Mouse (Mus musculus) forebrain, embryonic 14.5 days (tissue): ENCODE results near the gene Uqcr11. TPM values are rescaled to one million over a fixed set of nuclear protein-coding genes. Genes with fewer than 3 reads are reported as not detected.

Experiments
- ATAC-seq: fragments of 200-750 bp; cut with Nextera tagmentation; 2 replicates; pipeline ENCODE4 v1.8.0; 2017; ENCODE audit warnings: mild to moderate bottlenecking, moderate library complexity
- DNase-seq: peaks from one replicate; pipeline ENCODE4 v3.0.0-alpha.2; 2015; ENCODE audit warnings: low spot score
- H3K27ac ChIP-seq: fragments of 300-500 bp; sonication (generic); 2 replicates; pipeline ENCODE4 v1.5.1; 2014; ENCODE audit warnings: low read depth, mild to moderate bottlenecking, control low read depth, low read length, moderate library complexity
- H3K27me3 ChIP-seq: fragments of 300-500 bp; sonication (generic); replicated peaks from 2 replicates; pipeline ENCODE4 v1.6.1; 2014; ENCODE audit warnings: low read length, control low read depth, mixed read lengths; ENCODE audit not compliant: control insufficient read depth, insufficient read depth
- H3K36me3 ChIP-seq: fragments of 300-500 bp; sonication (generic); 2 replicates; pipeline ENCODE4 v1.6.1; 2014; ENCODE audit warnings: low read length, control low read depth; ENCODE audit not compliant: control insufficient read depth, insufficient read depth
- H3K4me1 ChIP-seq: fragments of 300-500 bp; sonication (generic); 2 replicates; pipeline ENCODE4 v1.6.1; 2014; ENCODE audit warnings: antibody characterized with exemption, low read length, control low read depth; ENCODE audit not compliant: control insufficient read depth, insufficient read depth
- H3K4me2 ChIP-seq: fragments of 300-500 bp; sonication (generic); 2 replicates; pipeline ENCODE4 v1.6.1; 2014; ENCODE audit warnings: mild to moderate bottlenecking, control low read depth, low read length
- H3K4me3 ChIP-seq: fragments of 300-500 bp; sonication (generic); 2 replicates; pipeline ENCODE4 v1.5.1; 2014; ENCODE audit warnings: low read depth, low read length, control low read depth
- H3K9ac ChIP-seq: fragments of 300-500 bp; sonication (generic); 2 replicates; pipeline ENCODE4 v1.6.1; 2014; ENCODE audit warnings: mild to moderate bottlenecking, low read length, control low read depth, moderate library complexity
- H3K9me3 ChIP-seq: fragments of 300-500 bp; sonication (generic); replicated peaks from 2 replicates; pipeline ENCODE4 v1.6.1; 2016; ENCODE audit warnings: low read length, control low read depth, mixed read lengths; ENCODE audit not compliant: control insufficient read depth
- WGBS: fragments of 180-500 bp; shearing (Covaris S2); extraction: QIAGEN DNeasy Blood & Tissue Kit; methylation state at CpG from one replicate; pipeline ENCODE4 v1.1.7; 2014; 5-methylcytosine and 5-hydroxymethylcytosine counted together
- polyA plus RNA-seq: library from polyadenylated mRNA; unstranded; fragments of >200 nt; fragmentation: Nextera tagmentation; extraction: Ambion mirVana; gene quantifications from 2 replicates; pipeline ENCODE4 v1.2.1, GENCODE M21; 2014

Uqcr11 gene
- polyA plus RNA-seq, 1 experiment from 2014 or later, result 893 TPM

- H3K27me3 ChIP-seq, result no peaks in the 10 kb centered on the region; the same call in 1 of the 2 replicates
- ATAC-seq (peak; percentile 95), DNase-seq (peak; percentile 99)
- under 1% methylated on average over 52 of the region's 61 CpGs for WGBS
- peak within 1 kb of the TSS; percentile 96 for H3K9ac ChIP-seq
- peak within 1 kb of the TSS; percentile 64 for H3K4me2 ChIP-seq
- peak within 1 kb of the TSS; percentile 91 for H3K27ac ChIP-seq
- H3K9me3 ChIP-seq, result no peaks in the 10 kb centered on the region
- peak within 1 kb of the TSS; percentile 84 for H3K4me3 ChIP-seq
- peaks cover 25% of the 10 kb centered on the region for H3K36me3 ChIP-seq
- peaks cover 5% of the 10 kb centered on the region; the same call in 1 of the 2 replicates for H3K4me1 ChIP-seq
Measured at GRCm38 (mm10) chr10:80433513-80434232, 27.0 kb upstream of the Uqcr11 start, which contains the start of gene Tcf3. TSS of gene Tcf3 (minus strand) at chr10:80433647.

DNA sequence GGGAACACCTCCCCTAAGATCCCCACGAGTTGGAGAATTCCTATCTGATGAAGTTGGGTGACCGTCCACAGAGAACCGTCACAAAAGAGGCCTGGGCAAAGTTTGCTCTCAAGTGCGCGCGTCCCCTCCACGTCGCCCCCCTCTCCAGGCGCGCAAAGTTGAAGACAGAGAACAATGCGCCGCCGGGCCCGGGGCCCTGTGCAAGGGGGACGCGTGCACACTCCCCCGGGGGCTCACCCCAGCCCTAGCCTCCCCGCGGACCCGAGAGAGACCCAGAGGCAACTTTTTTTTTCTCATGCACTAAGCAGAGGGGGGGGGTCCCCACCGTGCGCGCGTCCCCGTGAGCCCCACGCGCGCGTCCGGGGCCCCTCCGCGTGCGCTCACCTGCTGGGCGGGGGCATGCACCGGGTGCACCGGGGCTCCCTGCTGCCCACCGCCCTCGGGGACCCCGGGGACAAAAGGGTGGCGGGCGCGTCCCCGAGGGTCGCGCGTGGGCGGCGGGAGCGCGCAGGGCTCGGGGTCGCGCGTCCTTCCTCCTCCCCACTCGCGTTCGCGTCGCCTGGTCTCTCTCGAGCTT, 26.4 kb upstream of the Uqcr11 start:
- H3K4me3 ChIP-seq, result peak overlapping the region; percentile 84
- H3K4me1 ChIP-seq, result peaks cover 5% of the 10 kb centered on the region; the same call in 1 of the 2 replicates
- H3K4me2 ChIP-seq, result peak overlapping the region; percentile 64
- peak overlapping the region; percentile 96 for H3K9ac ChIP-seq
- no peaks in the 10 kb centered on the region; the same call in 1 of the 2 replicates for H3K27me3 ChIP-seq
- WGBS, result under 1% methylated on average over 50 of the region's 60 CpGs
- peak overlapping the region; percentile 91 for H3K27ac ChIP-seq
- H3K9me3 ChIP-seq, result no peaks in the 10 kb centered on the region
- DNase-seq (peak; percentile 65), ATAC-seq (peak; percentile 35)
- H3K36me3 ChIP-seq, result peaks cover 32% of the 10 kb centered on the region

- ATAC-seq, result no peak
- H3K9me3 ChIP-seq, result no peaks in the 10 kb centered on the region
- H3K27ac ChIP-seq, result peak overlapping the region; percentile 91
- H3K4me1 ChIP-seq, result peaks cover 5% of the 10 kb centered on the region; the same call in 1 of the 2 replicates
- peak overlapping the region; percentile 84 for H3K4me3 ChIP-seq
- peaks cover 38% of the 10 kb centered on the region for H3K36me3 ChIP-seq
- no peaks in the 10 kb centered on the region for H3K27me3 ChIP-seq
- peak overlapping the region; percentile 64 for H3K4me2 ChIP-seq
- 6% methylated on average over 4 of the region's 4 CpGs for WGBS
- peak overlapping the region; percentile 96 for H3K9ac ChIP-seq
- no peak for DNase-seq
Measured at GRCm38 (mm10) chr10:80432387-80432785, 25.8 kb upstream of the Uqcr11 start.

DNA sequence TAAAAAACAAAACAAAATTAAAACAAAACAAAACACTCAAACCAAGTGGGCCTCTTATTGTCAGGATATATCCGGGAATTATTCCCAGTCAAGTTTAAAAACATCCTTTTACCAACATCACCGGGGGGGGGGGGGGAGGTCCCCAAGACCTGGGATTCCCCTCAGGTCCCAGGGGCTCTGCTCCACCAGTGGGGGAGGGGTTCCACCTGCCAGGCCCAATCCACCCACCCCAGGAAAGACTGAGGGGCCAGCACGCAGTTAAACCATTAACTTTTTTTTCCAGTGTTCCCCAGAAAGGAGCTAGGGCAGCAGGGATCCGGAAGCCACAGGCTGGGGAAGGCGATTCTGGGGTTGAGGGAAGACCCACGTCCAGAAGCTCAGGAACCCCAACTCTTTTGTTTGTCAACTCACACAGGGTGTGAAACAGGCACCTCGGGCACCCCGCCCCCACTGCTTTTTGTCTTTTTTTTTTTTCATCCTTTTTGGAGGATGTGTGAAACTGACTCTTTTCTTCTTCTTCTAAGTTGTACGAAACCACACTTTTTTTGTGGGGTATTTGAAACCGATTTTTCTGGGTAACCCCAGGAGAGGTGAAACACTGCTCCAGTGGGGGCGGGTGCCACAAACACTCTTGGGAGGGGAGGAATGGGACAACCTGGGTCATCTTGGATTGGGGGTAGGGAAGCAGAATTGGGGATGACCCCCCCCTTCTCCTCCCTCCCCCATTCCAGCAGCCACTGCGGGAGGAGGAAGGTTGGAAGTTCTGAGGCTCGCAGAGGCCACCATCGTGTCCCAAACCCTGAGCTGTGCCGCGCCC, 25.1 kb upstream of the Uqcr11 start:
- Histone ChIP-seq H3K9me3 (no peaks in the 10 kb centered on the region), H3K27ac (peak overlapping the region; percentile 28; the same call in 1 of the 2 replicates), H3K36me3 (peaks cover 44% of the 10 kb centered on the region), H3K4me2 (peak overlapping the region; percentile 64), H3K9ac (peak overlapping the region; percentile 96), H3K4me1 (peaks cover 5% of the 10 kb centered on the region; the same call in 1 of the 2 replicates), H3K27me3 (no peaks in the 10 kb centered on the region), H3K4me3 (peak overlapping the region; percentile 84)
- DNase-seq (no peak), ATAC-seq (no peak)
- WGBS, result 15% methylated on average over 15 of the region's 16 CpGs

- 86% methylated on average over 8 of the region's 8 CpGs for WGBS
- DNase-seq (no peak), ATAC-seq (no peak)
- Histone ChIP-seq H3K27me3 (no peaks in the 10 kb centered on the region), H3K4me3 (no peak overlapping the region), H3K27ac (no peak overlapping the region), H3K36me3 (peaks cover 57% of the 10 kb centered on the region), H3K4me2 (0 out of 2 replicates have a peak overlapping the region, but pooled peaks have one; percentile 64), H3K9me3 (no peaks in the 10 kb centered on the region), H3K4me1 (peaks cover 5% of the 10 kb centered on the region; the same call in 1 of the 2 replicates), H3K9ac (no peak overlapping the region)
Measured at GRCm38 (mm10) chr10:80430375-80430980, 23.8 kb upstream of the Uqcr11 start.

GRCm38 (mm10) chr10:80429800-80430199, 23.2 kb upstream of the Uqcr11 start:
- Histone ChIP-seq H3K27ac (no peak overlapping the region), H3K4me1 (peaks cover 5% of the 10 kb centered on the region; the same call in 1 of the 2 replicates), H3K27me3 (no peaks in the 10 kb centered on the region), H3K4me3 (no peak overlapping the region), H3K9me3 (no peaks in the 10 kb centered on the region), H3K4me2 (no peak overlapping the region), H3K36me3 (peaks cover 64% of the 10 kb centered on the region), H3K9ac (no peak overlapping the region)
- ATAC-seq (no peak), DNase-seq (no peak)
- 81% methylated on average over 8 of the region's 8 CpGs for WGBS

GRCm38 (mm10) chr10:80425041-80425440, 18.4 kb upstream of the Uqcr11 start:
- no peak for ATAC-seq

DNA sequence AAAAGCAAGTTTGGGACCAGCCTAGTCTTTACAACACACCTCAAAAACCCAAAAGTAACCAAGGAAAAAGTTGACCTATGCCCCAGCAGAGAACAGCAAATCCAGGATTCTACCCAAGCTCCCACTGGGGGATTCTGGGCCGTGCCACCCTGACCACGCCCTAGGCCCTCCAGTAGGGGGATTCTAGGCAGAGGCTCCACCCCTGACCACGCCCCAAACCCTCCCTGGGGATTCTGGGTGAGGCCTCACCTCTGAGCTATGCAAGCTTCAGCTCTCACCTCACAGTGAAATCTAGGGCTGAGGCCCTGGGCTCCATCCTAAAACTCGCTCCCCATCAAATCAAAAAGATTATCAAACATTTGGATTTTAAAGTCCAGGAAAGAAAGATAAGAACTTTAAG, 16.9 kb upstream of the Uqcr11 start:
- no peak overlapping the region for H3K4me3 ChIP-seq
- ATAC-seq (no peak), DNase-seq (peak; percentile 29)
- H3K9ac ChIP-seq, result no peak overlapping the region
- H3K9me3 ChIP-seq, result no peaks in the 10 kb centered on the region
- WGBS, result 41% methylated on average over 4 of the region's 4 CpGs
- H3K4me2 ChIP-seq, result no peak overlapping the region
- H3K4me1 ChIP-seq, result peaks cover 18% of the 10 kb centered on the region
- H3K27ac ChIP-seq, result peak overlapping the region; percentile 52
- H3K27me3 ChIP-seq, result no peaks in the 10 kb centered on the region
- H3K36me3 ChIP-seq, result peaks cover 91% of the 10 kb centered on the region

More at GRCm38 (mm10) chr10:80425041-80425440, 18.4 kb upstream of the Uqcr11 start:
- Histone ChIP-seq H3K4me3 (no peak overlapping the region), H3K9me3 (no peaks in the 10 kb centered on the region), H3K27me3 (no peaks in the 10 kb centered on the region), H3K36me3 (peaks cover 91% of the 10 kb centered on the region), H3K4me1 (peaks cover 8% of the 10 kb centered on the region), H3K4me2 (no peak overlapping the region), H3K9ac (no peak overlapping the region), H3K27ac (no peak overlapping the region)
- DNase-seq, result no peak
- 95% methylated on average over 3 of the region's 3 CpGs for WGBS
